Mouse (Mus musculus) ES-E14 (cell line): ENCODE data around the gene Cenpf.

Source experiments
- CHD2 ChIP-seq: IDR thresholded peaks from 2 replicates; pipeline ENCODE4 v1.6.1; 2014; ENCODE audit warnings: mild to moderate bottlenecking, low read depth, low read length, inconsistent platforms
- ZNF384 ChIP-seq: IDR thresholded peaks from 2 replicates; pipeline ENCODE4 v1.6.1; 2012; ENCODE audit warnings: low read depth, low read length, inconsistent platforms

DNA sequence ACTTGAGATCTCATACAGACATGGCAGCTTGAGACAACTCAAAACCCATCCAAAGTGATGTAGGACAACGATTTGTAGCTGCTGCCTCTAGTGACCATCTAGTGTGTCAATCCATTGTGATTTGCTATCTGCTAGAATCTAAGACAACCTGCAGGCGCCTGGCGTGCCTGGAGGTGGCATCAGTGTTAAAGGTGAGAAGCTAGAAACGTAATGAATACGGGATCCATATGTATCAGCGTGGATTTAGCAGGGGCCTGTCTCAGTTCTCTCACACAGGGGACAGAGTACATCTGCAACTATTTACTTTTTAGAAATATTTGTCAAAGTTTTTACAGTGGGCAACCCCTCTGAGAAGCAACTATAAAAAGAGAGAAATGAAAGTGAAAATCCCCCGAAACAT lies 15.3 kb upstream of the Cenpf start:
- TF ChIP-seq ZNF384, result no peak
- no peak for TF ChIP-seq CHD2
